Mouse (Mus musculus) erythroblast, embryonic 14.5 days (primary cell): ENCODE data around the gene Fsd1. TPM values are rescaled to one million over a fixed set of nuclear protein-coding genes. Genes with fewer than 3 reads are reported as not detected.

Experiments used
- H3K27me3 ChIP-seq: 2 replicates; pipeline ENCODE4 v1.6.1; 2012; ENCODE audit warnings: inconsistent platforms; ENCODE audit not compliant: control insufficient read depth
- H3K36me3 ChIP-seq: 2 replicates; pipeline ENCODE4 v1.6.1; 2012; ENCODE audit warnings: mild to moderate bottlenecking, inconsistent platforms; ENCODE audit not compliant: control insufficient read depth
- H3K4me1 ChIP-seq: 2 replicates; pipeline ENCODE4 v1.6.1; 2012; ENCODE audit warnings: inconsistent platforms; ENCODE audit not compliant: control insufficient read depth
- H3K4me3 ChIP-seq: replicated peaks from 2 replicates; pipeline ENCODE3; 2012; ENCODE audit warnings: moderate library complexity, mild to moderate bottlenecking, inconsistent platforms
- H3K9me3 ChIP-seq: 2 replicates; pipeline ENCODE4 v1.6.1; 2012; ENCODE audit warnings: low read length, inconsistent platforms, mixed read lengths; ENCODE audit not compliant: control insufficient read depth
- GATA1 ChIP-seq: IDR thresholded peaks from 2 replicates; pipeline ENCODE4 v1.6.1; 2012; ENCODE audit warnings: low read length, inconsistent platforms, mixed read lengths
- TAL1 ChIP-seq: IDR thresholded peaks from 3 replicates; pipeline ENCODE4 v1.6.1; 2012; ENCODE audit warnings: low read length, inconsistent platforms, mixed read lengths
- polyA plus RNA-seq: library from polyadenylated mRNA; stranded (reverse); fragments of >175 nt; gene quantifications from 2 replicates; pipeline ENCODE4 v1.2.3, GENCODE M21; 2012

Gene Fsd1
- polyA plus RNA-seq, 1 experiment, result not detected

DNA sequence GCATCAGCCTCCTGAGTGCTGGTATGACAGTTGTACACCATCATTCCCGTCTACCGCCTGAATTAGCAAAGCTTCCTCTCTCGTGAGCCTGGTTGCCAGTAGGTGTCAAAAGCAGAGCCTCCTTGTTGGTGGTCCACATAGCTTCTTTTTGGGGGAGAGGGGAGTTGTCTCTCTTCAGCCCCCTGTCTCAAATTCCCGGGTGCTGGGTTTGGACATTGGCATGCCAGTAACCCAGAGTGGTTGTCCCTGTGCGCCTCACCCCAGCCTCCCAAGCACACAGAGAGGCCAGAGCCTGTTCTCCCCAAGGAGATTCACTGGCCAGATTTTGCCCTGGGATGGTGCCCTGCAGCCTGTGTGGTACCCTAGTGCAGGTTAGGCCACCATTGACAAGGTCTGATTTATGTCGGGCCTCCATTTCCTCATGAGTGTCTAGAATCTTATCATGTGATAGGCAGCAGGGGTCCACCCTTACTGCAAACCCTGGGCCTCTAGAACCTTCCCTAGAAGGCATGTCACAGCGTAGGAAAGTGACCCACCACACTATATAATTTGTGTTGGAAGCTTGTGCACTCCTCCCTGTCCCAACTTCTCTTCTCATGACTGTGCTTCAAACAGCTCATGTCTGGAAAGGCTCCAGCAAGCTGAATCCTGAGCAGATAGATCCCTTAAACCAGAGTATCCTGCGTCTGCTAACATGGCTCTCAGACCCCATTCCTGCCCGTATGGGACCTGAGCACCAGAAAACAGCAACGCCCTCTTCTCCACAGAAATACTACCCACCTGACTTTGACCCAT lies 26.2 kb upstream of the Fsd1 start:
- H3K4me3 ChIP-seq, result peak overlapping the region; percentile 66
- no peaks in the 10 kb centered on the region for H3K9me3 ChIP-seq
- H3K4me1 ChIP-seq, result peaks cover 46% of the 10 kb centered on the region
- peaks cover 4% of the 10 kb centered on the region for H3K27me3 ChIP-seq
- peaks cover 48% of the 10 kb centered on the region for H3K36me3 ChIP-seq
- TF ChIP-seq TAL1 (no peak), GATA1 (no peak)

DNA sequence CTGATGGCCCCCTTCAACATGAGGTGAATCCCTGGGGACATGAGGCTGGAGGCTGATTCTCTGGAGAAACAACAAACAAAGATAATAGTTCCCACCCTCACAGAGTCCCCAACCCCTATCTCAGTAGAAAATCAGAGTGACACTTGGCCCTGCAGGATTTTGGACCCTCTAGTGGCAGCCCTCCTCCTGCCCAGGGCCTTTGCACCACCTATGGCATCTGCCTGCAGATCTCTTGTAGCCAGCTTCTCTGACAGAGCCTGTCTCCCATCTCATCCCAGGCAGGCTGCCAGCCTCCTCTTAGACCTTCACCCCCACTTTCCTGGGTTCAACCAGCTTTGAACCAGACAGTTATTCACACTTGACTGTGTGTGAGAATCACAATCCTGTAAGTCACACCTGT lies 25.5 kb upstream of the Fsd1 start:
- Histone ChIP-seq H3K36me3 (peaks cover 53% of the 10 kb centered on the region), H3K4me3 (no peak overlapping the region), H3K4me1 (peaks cover 45% of the 10 kb centered on the region), H3K27me3 (peaks cover 3% of the 10 kb centered on the region), H3K9me3 (no peaks in the 10 kb centered on the region)
- TF ChIP-seq GATA1, result no peak
- TF ChIP-seq TAL1, result no peak

DNA sequence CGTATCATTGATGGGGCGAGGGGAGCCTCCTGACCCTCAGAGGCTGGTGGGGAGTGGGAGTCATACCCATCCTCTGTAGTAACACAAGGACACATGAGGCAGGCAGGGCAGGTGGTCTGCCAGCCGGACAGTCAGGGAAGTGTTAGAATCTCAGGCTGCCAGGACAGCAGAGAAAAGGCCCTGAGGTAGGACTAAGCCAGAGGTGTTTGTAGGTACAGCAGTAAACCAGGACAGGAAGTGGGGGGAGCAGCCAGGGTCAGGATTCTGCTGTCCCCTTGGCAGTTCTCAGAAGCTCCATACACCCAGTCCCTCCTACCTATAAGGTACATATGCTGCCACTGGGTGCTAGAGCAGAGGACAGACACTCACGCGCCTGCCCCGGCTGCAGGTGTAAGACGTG lies 24.7 kb upstream of the Fsd1 start:
- Histone ChIP-seq H3K9me3 (no peaks in the 10 kb centered on the region), H3K36me3 (peaks cover 60% of the 10 kb centered on the region), H3K4me3 (no peak overlapping the region), H3K27me3 (no peaks in the 10 kb centered on the region), H3K4me1 (peaks cover 36% of the 10 kb centered on the region)
- TF ChIP-seq GATA1, result no peak
- no peak for TF ChIP-seq TAL1

- Histone ChIP-seq H3K36me3 (peaks cover 75% of the 10 kb centered on the region), H3K4me3 (no peak overlapping the region), H3K4me1 (peaks cover 24% of the 10 kb centered on the region), H3K9me3 (no peaks in the 10 kb centered on the region), H3K27me3 (no peaks in the 10 kb centered on the region)
- no peak for TF ChIP-seq GATA1
- TF ChIP-seq TAL1, result no peak
These were observed 23.1 kb upstream of the Fsd1 start for GRCm38 (mm10) chr17:55963171-55963570.

GRCm38 (mm10) chr17:55964496-55964895 lies 21.8 kb upstream of the Fsd1 start:
- Histone ChIP-seq H3K4me1 (peaks cover 15% of the 10 kb centered on the region), H3K27me3 (peaks cover 8% of the 10 kb centered on the region), H3K36me3 (peaks cover 78% of the 10 kb centered on the region), H3K9me3 (no peaks in the 10 kb centered on the region), H3K4me3 (no peak overlapping the region)
- no peak for TF ChIP-seq GATA1
- TF ChIP-seq TAL1, result no peak

GRCm38 (mm10) chr17:55964996-55965395 lies 21.3 kb upstream of the Fsd1 start:
- no peak overlapping the region for H3K4me3 ChIP-seq
- H3K4me1 ChIP-seq, result peaks cover 10% of the 10 kb centered on the region
- TF ChIP-seq GATA1, result no peak
- no peak for TF ChIP-seq TAL1
- peaks cover 78% of the 10 kb centered on the region for H3K36me3 ChIP-seq
- H3K27me3 ChIP-seq, result peaks cover 13% of the 10 kb centered on the region
- H3K9me3 ChIP-seq, result no peaks in the 10 kb centered on the region

GRCm38 (mm10) chr17:55967186-55967585 lies 19.1 kb upstream of the Fsd1 start:
- TF ChIP-seq TAL1 (no peak), GATA1 (no peak)
- no peaks in the 10 kb centered on the region for H3K4me1 ChIP-seq
- peaks cover 56% of the 10 kb centered on the region for H3K36me3 ChIP-seq

GRCm38 (mm10) chr17:55968210-55968609 lies 18.1 kb upstream of the Fsd1 start:
- no peaks in the 10 kb centered on the region for H3K4me1 ChIP-seq
- no peak for TF ChIP-seq TAL1
- TF ChIP-seq GATA1, result no peak
- no peaks in the 10 kb centered on the region; the same call in 1 of the 2 replicates for H3K9me3 ChIP-seq
- no peak overlapping the region for H3K4me3 ChIP-seq
- H3K27me3 ChIP-seq, result peaks cover 41% of the 10 kb centered on the region
- H3K36me3 ChIP-seq, result peaks cover 49% of the 10 kb centered on the region

More at GRCm38 (mm10) chr17:55967186-55967585, 19.1 kb upstream of the Fsd1 start:
- no peak overlapping the region for H3K4me3 ChIP-seq
- H3K9me3 ChIP-seq, result no peaks in the 10 kb centered on the region; the same call in 1 of the 2 replicates
- peaks cover 34% of the 10 kb centered on the region for H3K27me3 ChIP-seq

- peaks cover 45% of the 10 kb centered on the region for H3K27me3 ChIP-seq
- no peaks in the 10 kb centered on the region; the same call in 1 of the 2 replicates for H3K9me3 ChIP-seq
- TF ChIP-seq GATA1, result no peak
- no peak for TF ChIP-seq TAL1
- H3K4me1 ChIP-seq, result no peaks in the 10 kb centered on the region
- no peak overlapping the region for H3K4me3 ChIP-seq
- H3K36me3 ChIP-seq, result peaks cover 36% of the 10 kb centered on the region
These were observed 16.7 kb upstream of the Fsd1 start for GRCm38 (mm10) chr17:55969560-55969959.
